Mouse (Mus musculus) E14TG2a.4 (cell line): Measurements from ENCODE around the gene Slc25a47.
A peak's percentile ranks its signal among the peaks of the same experiment; 100 is the strongest.

Source experiments
- H3K27me3 ChIP-seq: 2 replicates; pipeline ENCODE4 v1.6.1; 2014; ENCODE audit warnings: low read length, control low read depth; ENCODE audit not compliant: insufficient read depth
- H3K36me3 ChIP-seq: 2 replicates; pipeline ENCODE4 v1.6.1; 2014; ENCODE audit warnings: low read length, control low read depth; ENCODE audit not compliant: insufficient read depth
- H3K4me1 ChIP-seq: replicated peaks from 2 replicates; pipeline ENCODE4 v1.6.1; 2014; ENCODE audit warnings: low read depth, low read length, control low read depth
- H3K4me3 ChIP-seq: replicated peaks from 2 replicates; pipeline ENCODE4 v1.5.1; 2014; ENCODE audit warnings: mild to moderate bottlenecking, low read length
- H3K9me3 ChIP-seq: 2 replicates; pipeline ENCODE4 v1.6.1; 2014; ENCODE audit warnings: low read length, control low read depth
- CTCF ChIP-seq: conservative IDR thresholded peaks from 2 replicates; pipeline ENCODE4 v1.5.1; 2014; ENCODE audit warnings: low read length
- NANOG ChIP-seq: IDR thresholded peaks from 2 replicates; pipeline ENCODE4 v1.6.1; 2014; ENCODE audit warnings: borderline replicate concordance, low read length, mixed read lengths
- POU5F1 ChIP-seq: IDR thresholded peaks from 2 replicates; pipeline ENCODE4 v1.6.1; 2014; ENCODE audit warnings: low read length, borderline replicate concordance

Gene Slc25a47

DNA sequence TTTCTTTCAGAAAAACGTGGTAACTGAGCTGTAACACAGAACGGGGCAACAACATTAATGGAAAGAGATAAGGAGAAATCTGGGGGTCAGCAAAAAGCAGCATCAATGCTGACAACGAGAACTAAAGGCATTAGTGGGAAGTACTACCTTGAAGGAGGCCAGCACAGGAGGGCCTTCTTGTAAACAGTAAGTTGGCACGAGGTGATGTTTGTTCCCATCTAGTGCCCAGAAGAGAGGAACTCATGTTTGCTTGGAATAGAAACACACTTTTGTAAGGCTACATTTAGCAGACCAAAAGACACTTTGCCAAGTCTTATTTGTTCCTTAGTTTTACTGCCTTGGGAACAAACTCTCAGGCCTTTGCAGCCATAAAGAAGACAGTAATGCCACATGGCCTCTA, 52.8 kb downstream of the Slc25a47 start:
- no peak overlapping the region for H3K4me3 ChIP-seq
- peaks cover 83% of the 10 kb centered on the region for H3K36me3 ChIP-seq
- no peak for TF ChIP-seq POU5F1
- TF ChIP-seq CTCF: no peak
- no peak for TF ChIP-seq NANOG
- H3K9me3 ChIP-seq: no peaks in the 10 kb centered on the region
- H3K4me1 ChIP-seq: peaks cover 26% of the 10 kb centered on the region
- H3K27me3 ChIP-seq: no peaks in the 10 kb centered on the region

DNA sequence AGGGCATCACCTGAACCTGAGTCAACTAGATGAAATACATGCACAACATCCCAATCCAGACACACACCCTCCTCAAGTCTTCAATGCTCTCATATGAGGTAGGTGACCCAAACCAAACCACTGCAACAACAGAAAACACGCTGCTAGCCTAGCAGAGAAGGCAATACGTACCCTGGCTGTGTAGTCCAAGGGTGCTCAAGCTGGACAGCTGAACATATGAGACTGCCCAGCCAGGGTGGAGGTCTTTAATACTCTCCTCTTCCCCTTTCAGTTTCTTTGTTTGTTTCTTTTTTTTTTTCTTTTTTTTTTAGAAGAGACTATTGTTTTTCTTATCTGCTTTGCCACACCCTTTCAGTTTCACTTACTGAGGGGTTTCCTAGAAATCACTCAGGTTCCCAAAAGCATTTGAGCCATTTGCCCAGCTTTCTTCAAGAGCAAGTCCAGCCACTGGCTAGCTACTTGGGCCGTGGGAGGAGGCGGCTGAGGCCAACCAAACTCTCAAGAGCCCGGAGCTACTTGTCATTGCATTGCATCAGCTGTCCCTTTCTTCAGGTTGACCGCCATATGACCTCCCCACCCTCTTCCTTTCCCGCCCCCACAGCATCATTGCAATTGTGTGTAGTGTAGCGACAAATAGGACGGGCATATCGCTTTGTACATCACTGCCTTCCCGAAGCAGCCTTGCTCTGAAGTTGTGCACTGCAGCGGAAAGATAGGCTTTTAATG, 57.3 kb downstream of the Slc25a47 start, which contains the start of gene Wdr25:
Wdr25 (plus strand) TSS at position 643 of the 726 bp plus-strand sequence.
- TF ChIP-seq CTCF: no peak
- TF ChIP-seq POU5F1: no peak
- peaks cover 53% of the 10 kb centered on the region for H3K36me3 ChIP-seq
- H3K4me3 ChIP-seq: peak within 1 kb of the TSS; percentile 97
- H3K9me3 ChIP-seq: no peaks in the 10 kb centered on the region
- H3K27me3 ChIP-seq: no peaks in the 10 kb centered on the region
- peaks cover 38% of the 10 kb centered on the region for H3K4me1 ChIP-seq

DNA sequence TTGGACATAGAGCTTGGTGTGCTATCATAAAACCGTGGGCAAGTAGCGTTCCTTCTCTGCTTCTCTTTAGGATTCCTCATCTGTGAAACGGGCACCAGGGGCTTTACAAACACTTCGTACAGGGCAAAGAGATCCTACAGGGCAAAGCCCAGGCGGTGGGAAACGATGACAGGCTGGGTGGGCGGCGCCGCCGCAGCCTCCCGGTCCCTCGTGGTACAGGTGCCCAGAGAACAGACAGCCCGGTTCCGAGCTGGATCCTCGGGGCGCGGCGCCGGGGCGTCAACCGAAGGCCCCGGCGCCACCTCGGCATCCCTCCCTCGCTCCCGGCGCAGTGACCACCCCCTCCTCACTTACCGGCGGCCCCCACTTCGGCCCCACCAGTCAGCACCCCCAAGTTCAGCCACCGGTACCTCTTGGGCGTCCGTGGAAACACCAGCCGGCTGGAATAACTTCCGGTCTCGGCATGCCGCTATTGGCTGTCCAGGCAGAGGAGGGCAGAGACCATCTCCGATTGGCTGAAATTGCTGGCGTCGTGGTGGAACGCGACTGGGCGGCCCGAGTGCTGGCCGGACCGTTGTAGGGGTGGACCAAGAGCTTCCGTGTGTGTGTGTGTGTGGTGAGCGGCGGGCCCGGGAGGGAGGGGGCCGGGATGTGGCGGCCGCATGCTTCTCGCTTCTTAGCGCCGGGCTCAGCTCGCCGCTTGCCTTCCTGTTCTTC, 58.0 kb downstream of the Slc25a47 start, which contains the start of gene Wars:
Wars (minus strand) TSS at position 460 of the 717 bp plus-strand sequence.
- no peaks in the 10 kb centered on the region for H3K9me3 ChIP-seq
- H3K27me3 ChIP-seq: no peaks in the 10 kb centered on the region
- peaks cover 53% of the 10 kb centered on the region for H3K36me3 ChIP-seq
- H3K4me1 ChIP-seq: peaks cover 38% of the 10 kb centered on the region
- no peak for TF ChIP-seq NANOG
- TF ChIP-seq CTCF: no peak
- no peak; the same call in 1 of the 2 replicates for TF ChIP-seq POU5F1
- H3K4me3 ChIP-seq: peak within 1 kb of the TSS; percentile 97

DNA sequence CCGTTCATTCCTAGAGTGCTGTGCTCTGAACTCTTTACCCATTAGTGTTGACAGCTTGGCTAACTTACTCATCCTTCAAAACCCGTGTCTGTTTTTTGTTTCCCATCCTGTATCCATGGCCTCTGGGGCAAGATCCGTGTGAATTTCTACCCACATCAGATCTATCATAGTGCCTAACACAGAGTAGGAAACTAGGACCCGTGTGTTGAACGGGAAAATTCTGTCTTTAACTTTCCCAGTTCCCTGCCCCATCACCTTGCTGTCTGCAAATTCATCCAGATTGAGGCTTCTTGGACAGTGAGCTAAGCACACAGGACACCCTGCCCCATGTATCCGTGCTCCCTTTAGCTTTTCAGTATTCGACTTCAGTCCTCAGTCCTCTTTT, 58.6 kb downstream of the Slc25a47 start:
- peaks cover 53% of the 10 kb centered on the region for H3K36me3 ChIP-seq
- no peaks in the 10 kb centered on the region for H3K9me3 ChIP-seq
- no peak for TF ChIP-seq NANOG
- TF ChIP-seq CTCF: no peak
- no peak for TF ChIP-seq POU5F1
- H3K4me3 ChIP-seq: peak overlapping the region; percentile 97
- H3K27me3 ChIP-seq: no peaks in the 10 kb centered on the region
- H3K4me1 ChIP-seq: peaks cover 38% of the 10 kb centered on the region

DNA sequence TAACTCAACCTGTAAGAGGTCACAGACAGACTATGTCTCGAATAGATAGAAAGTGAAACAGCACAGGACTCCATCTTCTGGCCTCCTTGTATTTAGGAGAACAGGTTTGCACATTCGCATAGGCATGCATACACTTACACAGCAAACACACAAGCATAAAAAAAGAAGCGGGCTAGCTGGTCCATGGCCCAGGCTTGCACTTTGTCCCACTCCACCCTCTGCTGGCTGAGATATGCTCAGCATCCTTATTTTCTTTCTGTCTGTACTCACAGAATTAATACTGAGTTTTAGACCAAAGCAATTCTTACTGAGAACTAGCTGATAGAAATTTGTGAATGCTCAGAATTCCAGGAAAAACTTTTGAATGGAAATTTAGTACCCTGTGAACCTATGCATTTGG, 60.2 kb downstream of the Slc25a47 start:
- TF ChIP-seq POU5F1 (no peak), CTCF (no peak; the same call in 1 of the 2 replicates)
- no peaks in the 10 kb centered on the region for H3K9me3 ChIP-seq
- peaks cover 53% of the 10 kb centered on the region for H3K36me3 ChIP-seq
- peaks cover 38% of the 10 kb centered on the region for H3K4me1 ChIP-seq
- H3K4me3 ChIP-seq: no peak overlapping the region
- H3K27me3 ChIP-seq: no peaks in the 10 kb centered on the region

DNA sequence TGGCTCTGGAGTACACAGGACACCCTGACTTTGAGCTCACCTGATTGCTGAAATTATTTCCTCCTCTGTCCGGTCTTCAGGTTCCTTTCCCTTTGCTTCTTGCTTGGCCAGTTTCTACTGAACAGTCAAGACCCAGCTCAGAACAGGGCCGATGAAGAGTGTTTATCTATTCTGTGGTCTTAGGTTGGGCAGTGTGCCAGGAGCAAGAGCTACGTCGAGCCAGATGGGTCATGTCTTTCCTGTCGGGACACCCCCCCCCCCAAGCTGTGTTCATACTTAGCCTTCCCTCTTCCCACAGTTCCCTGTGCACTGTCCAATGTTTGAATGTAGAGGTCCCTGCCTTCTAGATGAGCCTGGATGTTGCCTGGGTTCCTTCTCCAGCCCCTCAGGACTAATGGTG, 65.5 kb downstream of the Slc25a47 start:
- peaks cover 13% of the 10 kb centered on the region for H3K4me1 ChIP-seq
- peaks cover 69% of the 10 kb centered on the region for H3K36me3 ChIP-seq
- H3K4me3 ChIP-seq: no peak overlapping the region
- no peak for TF ChIP-seq CTCF
- no peak for TF ChIP-seq POU5F1
- no peak for TF ChIP-seq NANOG
- no peaks in the 10 kb centered on the region for H3K9me3 ChIP-seq
- H3K27me3 ChIP-seq: no peaks in the 10 kb centered on the region

DNA sequence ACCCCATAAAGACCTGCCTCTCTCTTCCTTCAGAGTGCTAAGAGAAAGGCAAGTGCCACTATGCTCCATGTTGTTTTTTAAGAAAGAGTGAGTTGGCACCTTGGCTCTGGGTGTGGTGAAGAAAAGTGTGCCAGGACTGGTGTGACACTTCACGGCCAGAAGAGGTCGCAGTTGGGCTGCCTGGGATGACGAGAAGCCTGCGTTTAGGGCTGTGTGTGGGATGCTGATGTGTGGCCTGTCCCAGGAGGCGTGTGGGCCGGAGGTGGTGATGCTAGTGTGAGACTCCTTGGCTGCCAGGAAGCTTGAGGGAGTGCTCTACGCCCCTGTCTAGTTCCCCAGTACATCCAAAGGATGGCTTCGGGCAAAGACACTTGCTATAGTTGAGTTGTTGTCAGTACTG, 67.1 kb downstream of the Slc25a47 start:
- H3K4me1 ChIP-seq: peaks cover 17% of the 10 kb centered on the region
- H3K36me3 ChIP-seq: peaks cover 57% of the 10 kb centered on the region
- TF ChIP-seq POU5F1: no peak
- TF ChIP-seq NANOG: no peak
- TF ChIP-seq CTCF: peak; percentile 83
- no peak overlapping the region for H3K4me3 ChIP-seq
- no peaks in the 10 kb centered on the region for H3K9me3 ChIP-seq
- H3K27me3 ChIP-seq: no peaks in the 10 kb centered on the region

DNA sequence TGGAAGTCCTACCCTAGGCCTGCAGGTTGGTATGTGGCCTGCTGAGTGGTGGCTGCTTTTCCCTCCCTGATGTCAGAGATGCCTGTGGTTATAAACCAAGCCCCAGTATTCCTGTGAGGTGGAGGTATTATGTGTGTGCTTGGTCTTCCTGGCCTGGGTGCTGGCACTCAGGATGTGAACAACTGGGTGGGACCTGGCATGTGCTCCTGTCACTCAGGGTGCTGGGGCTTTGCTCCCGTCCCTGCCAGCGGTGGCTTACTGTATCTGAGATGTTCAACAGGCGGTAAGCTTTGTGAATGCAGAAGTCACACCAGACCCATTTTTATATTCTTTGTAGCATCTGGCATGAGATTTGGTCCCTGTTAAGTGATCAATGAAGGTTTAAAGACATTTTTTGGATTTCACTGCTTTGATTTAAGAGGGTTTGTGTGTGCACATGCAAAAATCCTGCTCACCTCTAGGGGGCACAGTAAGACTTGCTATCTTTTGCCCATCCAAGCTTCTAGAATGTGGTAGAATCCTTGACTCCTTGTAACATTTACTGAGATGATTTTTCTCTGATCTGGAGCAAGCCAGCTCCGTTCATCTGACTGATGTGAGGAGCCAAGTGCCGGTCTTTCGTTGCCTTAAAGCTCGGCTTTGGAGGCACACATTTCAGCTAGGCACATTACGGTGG, 67.9 kb downstream of the Slc25a47 start:
- no peaks in the 10 kb centered on the region for H3K27me3 ChIP-seq
- H3K9me3 ChIP-seq: no peaks in the 10 kb centered on the region
- H3K36me3 ChIP-seq: peaks cover 52% of the 10 kb centered on the region
- no peak overlapping the region for H3K4me3 ChIP-seq
- H3K4me1 ChIP-seq: peaks cover 17% of the 10 kb centered on the region
- TF ChIP-seq CTCF (peak; percentile 81), NANOG (no peak)
